Mouse (Mus musculus): Measurements from ENCODE around the gene Cdk2.
"Not testable (repeated sequence)": the region's sequence is repeated elsewhere in the genome, so short reads cannot be mapped to it uniquely, and the experiment has no call there.

The Cdk2 gene

DNA sequence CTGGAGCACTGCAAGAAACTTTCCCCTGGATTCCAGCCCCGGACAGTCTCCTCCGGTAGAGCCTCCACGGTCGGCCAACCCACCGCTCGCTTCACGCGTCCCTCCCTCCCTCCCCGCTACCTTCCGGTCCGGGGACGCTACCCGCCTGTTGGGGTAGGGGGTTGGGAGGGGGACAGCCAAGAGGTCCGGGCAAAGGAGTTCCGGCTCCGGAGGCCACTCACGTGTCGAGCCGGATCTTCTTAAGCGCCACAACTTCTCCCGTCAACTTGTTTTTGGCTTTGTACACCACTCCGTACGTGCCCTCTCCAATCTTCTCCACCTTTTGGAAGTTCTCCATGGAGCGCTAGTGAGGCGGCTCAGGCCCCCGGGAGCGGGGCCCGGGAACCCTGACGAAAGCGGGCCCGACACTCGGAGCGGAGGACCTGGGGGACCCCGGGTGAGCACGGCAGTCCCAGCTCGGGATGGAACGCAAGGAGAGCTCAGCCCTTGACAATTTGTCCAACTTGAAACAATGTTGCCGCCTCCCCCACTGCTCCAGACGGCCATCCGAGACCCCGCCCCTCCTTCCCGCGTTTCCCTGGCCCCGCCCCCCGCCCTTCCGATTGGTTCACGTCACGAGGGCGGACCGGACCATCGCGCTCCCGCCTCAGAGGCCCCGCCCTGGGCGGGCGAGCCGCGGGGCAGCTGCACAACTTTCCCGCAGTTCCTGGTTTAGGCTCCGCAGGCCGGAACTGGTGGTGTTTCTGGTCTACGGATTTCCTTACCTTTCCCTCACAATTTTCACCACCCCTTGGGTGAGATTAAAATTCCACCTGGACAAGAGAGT lies at the start of gene Cdk2:
TSS of gene Cdk2 (minus strand) at position 541 of the 826 bp plus-strand sequence.
- in situ Hi-C loops (cut with MboI; ENCODE audit: low pct_unique_long_range_greater_than_20kb in 1 of 2, low sequenced_read_pairs in 2 of 2, unreplicated experiment in 1 of 2) = no loop called here

DNA sequence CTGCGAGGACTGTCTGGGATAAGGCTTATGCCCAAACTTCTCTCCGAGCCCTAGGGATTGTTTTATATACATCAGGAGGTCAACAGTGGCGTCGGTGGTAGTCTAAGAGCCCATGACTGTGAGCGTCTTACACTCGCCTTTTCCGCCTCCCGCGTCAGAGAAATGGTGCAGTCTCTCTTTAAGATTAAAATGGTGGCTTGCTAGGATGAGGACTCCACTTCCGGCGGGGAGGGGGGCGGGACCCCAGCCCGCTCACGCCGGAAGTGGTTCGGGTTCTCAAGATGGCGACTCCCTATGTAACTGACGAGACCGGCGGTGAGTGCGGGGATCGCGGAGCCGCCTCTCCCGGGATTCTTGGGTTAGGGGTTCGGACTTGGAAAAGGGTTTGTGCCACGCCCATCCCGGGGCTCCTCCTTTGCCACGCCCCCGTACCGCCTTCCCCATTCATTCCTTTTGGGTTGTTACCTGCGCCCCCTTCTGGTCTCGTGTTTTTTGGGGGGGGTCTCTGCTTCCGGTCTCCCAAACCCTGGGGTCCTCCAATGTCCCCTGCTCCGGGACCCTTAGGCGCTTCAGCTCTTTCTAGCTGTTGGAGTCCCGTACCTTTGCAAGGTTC lies 43.5 kb upstream of the Cdk2 start:
- in situ Hi-C loops (cut with MboI; ENCODE audit: low pct_unique_long_range_greater_than_20kb in 1 of 2, low sequenced_read_pairs in 2 of 2, unreplicated experiment in 1 of 2) = no loop called here

DNA sequence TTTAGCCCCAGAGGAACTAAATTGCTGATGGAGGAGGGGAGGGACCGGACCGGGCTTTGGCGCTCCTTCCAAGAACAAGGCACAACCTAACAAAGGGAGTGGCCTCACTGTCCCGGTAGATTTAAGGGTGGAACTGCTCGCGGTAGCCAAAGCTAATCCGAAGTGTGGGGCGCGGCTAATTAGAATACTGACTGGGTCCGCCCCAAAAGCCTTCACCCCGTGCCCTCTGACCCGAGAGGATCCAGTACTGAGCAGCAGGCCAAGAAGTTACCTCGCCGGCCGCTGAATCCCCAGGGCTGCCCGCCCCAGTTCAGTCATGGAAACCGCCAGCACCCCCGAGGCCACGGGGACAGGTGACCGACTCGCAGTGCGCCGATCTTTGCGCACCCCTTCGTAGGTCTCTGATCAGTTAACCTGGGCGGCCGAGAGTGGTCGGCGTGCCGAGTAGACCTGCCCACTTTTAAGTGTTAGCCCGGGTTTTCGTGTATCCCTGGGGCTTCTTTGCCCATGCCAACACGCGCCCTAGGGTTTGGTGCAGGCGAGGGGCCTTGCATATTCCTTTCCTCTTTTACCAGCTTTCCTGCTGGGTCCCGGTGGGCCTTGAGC lies 42.9 kb upstream of the Cdk2 start, which contains the start of gene Pym1:
TSS of gene Pym1 (plus strand) at position 244 of the 606 bp plus-strand sequence.
- in situ Hi-C loops (cut with MboI; ENCODE audit: low pct_unique_long_range_greater_than_20kb in 1 of 2, low sequenced_read_pairs in 2 of 2, unreplicated experiment in 1 of 2) = no loop called here

DNA sequence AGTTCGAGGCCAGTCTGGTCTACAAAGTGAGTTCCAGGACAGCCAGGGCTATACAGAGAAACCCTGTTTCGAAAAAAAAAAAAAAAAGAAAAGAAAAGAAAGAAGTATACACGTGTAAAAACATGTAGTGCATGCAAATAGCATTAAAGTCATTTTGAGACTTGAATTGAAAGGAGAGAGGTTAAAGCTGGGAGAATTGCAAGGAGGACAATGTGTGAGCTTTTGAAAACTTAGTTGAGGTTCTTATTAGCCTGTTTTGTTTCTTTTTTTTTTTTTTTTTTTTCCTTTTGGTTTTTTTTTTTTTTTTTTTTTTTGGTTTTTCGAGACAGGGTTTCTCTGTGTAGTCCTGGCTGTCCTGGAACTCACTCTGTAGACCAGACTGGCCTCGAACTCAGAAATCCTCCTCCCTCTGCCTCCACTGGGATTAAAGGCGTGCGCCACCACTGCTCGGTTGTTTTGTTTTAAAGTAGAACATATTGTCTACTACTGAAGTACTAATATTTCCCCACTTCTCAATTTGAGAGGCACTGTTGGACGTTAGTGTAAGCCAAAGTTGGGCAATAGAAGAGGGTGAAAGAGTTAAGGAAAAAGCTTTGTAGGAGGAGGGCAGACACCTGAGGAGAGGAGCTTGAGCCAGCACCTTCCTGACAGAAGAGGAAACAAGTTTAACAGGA lies 42.3 kb upstream of the Cdk2 start:
- in situ Hi-C loops (cut with MboI; ENCODE audit: low pct_unique_long_range_greater_than_20kb in 1 of 2, low sequenced_read_pairs in 2 of 2, unreplicated experiment in 1 of 2) = no loop called here

DNA sequence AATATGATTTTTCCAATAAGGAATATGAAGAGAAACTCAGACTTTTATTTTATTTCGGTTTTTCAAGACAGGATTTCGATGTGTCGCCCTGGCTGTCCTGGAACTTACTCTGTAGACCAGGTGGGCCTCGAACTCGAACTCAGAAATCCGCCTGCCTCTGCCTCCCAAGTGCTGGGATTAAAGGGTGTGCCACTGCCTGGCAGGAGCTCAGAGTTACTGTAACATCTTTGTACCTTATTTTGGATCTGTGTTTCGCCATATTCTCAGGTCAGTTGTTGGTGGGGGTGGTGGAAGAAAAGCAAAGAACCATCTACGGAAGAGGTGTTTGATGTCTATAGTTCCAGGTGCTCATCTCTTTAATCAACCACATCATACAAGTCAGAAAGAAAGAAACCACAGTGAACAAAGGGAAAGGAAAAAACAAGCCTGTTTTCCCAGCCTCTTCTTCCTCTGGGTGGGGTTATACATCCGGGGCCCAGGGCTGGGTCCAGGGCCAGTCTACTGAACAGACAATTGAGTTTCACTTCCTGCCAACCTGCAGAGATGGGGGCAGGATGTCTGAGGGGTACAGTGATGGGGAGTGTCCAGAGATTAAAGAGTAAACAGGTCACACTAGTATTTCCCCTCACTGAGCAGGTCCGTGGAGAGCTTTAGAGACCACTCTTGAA lies 41.2 kb upstream of the Cdk2 start:
- in situ Hi-C loops (cut with MboI; ENCODE audit: low pct_unique_long_range_greater_than_20kb in 1 of 2, low sequenced_read_pairs in 2 of 2, unreplicated experiment in 1 of 2) = no loop called here

DNA sequence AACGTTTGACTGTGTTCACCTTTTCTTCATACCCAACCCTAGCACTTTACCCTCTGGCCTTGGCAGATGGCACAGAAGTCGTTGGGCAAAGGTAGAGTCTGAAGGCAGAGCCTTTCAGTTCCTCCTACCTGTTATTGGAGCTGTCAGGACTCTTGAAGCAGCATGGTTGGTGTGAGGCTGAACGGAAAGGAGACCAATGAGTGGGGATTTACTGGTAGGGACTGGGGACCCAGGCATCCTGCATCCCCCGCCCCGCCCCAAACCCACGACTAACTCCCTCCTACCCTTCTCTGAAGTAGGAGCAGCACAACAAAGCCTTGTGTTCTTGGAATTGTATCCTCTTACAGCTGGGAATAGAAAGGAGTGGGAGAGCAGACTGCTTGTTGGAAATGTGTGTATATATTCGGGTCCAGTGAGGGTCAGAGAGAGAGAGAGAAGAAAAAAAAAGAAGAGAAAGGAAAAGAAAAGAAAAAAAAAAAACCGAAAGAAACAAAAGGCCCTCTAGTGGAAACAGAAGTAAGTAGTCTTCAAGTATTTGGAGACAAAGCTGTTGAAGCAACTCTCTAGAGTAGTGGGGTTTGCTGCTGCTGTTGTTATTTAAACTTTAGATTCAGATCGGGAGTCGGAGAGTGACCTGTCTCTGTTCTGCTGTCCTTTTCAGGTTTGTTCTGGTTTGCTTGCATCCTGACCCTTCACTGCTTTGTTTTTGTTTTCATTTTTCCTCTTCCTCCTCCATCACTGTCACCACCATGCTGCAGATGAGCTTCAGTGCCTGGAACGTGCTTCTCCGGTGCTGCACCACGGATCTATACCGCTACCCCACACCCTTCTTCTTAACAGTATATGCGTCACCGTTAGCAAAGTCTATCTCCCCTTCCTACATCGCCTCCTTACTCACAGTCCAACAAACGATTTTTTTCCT lies 40.1 kb upstream of the Cdk2 start, which contains the start of gene Dgka:
TSS of gene Dgka (minus strand) at position 176 of the 922 bp plus-strand sequence.
- in situ Hi-C loops (cut with MboI; ENCODE audit: low pct_unique_long_range_greater_than_20kb in 1 of 2, low sequenced_read_pairs in 2 of 2, unreplicated experiment in 1 of 2) = no loop called here

DNA sequence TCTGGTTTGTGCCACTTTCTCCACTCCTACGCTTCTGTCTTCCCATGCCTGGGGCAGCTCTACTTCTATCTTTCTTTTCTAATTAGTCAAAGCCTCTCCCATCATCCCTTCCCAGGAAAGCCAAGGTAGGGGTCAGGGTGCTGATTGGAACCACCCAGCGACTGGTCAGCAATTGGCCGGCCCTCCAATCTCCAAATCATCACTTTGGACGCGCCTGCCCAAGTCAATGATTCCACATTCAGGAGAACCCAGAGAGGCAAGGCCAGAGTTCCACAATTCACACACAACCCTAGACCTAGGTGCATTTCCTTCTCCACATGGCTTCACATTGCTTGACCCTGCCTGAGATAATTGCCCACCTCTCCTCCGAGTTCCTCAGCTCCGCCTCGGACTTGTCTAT lies 39.4 kb upstream of the Cdk2 start:
- in situ Hi-C loops (cut with MboI; ENCODE audit: low pct_unique_long_range_greater_than_20kb in 1 of 2, low sequenced_read_pairs in 2 of 2, unreplicated experiment in 1 of 2) = no loop called here

DNA sequence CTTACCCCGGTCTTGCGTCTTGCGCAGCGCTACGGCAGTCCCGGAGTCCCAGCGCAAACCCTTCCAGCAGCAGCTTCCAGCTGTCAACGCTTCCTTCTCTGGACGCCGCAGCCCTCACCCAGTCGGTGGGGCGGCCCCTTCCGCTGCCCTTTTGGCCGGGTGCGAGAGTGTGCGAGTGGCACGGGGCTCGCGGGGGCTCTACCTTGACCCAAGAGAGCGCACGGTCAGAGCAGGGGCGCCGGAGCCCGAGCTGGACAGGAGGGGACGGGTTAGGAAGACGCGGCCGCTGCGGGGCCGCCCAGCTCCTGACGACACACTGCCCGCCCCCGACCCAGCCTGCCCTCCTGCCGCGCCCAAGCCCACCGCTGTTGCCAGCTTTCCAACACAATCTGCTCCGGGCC lies 39.0 kb upstream of the Cdk2 start:
- in situ Hi-C loops (cut with MboI; ENCODE audit: low pct_unique_long_range_greater_than_20kb in 1 of 2, low sequenced_read_pairs in 2 of 2, unreplicated experiment in 1 of 2) = no loop called here

DNA sequence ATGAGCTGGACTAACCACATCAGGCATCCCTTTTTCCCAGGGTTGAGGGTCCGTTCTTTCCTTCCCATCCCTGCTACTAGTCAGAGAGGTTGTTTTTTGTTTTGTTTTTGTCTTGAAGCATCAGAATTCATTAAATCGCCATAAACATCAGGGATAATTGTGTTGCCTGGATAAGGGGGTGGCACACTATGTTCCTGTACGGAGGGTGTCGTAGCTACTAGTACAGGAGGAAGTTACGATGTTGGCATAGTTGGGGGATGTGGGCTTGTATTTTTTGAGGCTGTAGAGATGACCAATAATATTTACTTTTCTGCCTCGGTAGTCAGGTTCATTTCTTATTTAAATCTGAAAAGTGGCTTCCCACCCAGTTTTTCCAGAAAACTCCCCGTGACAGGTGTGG lies 38.4 kb upstream of the Cdk2 start:
- in situ Hi-C loops (cut with MboI; ENCODE audit: low pct_unique_long_range_greater_than_20kb in 1 of 2, low sequenced_read_pairs in 2 of 2, unreplicated experiment in 1 of 2) = no loop called here

DNA sequence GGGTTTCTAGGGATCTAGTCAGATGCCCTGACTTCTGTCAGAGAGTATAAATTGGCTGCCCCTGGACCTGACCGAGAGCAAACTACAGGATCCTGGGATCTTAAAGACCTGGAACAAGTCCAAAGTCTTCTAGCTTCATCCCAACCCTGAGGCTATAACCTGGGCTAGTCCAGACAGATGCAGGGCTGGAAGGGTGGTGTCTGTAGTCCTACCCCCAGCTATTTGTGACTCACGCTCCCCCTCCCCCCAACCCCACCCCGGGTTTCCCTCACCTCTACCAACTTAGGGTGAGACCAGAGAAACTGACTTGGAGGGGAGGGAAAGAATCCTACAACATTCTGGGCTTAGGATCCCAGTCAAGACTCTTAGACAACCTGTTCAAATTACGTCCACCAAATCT lies 37.8 kb upstream of the Cdk2 start:
- in situ Hi-C loops (cut with MboI; ENCODE audit: low pct_unique_long_range_greater_than_20kb in 1 of 2, low sequenced_read_pairs in 2 of 2, unreplicated experiment in 1 of 2) = no loop called here

DNA sequence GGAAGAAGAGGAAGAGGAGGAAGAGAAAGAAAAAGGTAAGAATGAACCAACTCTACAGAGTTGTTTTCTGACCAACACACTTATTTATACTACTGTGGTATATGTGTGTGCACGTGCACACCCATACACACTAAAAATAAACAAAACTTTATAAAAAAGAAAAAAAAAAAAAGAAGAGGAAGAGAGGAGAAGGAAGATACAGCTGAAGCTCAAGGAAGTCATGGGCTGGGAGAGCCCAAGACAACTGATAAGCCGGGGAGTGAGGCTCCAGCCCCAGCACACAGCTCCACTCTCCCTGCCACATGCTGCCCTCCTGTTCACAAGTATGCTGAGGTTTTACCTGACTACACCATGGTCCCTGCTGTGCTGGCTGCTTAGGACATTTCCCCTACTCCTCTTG lies 35.5 kb upstream of the Cdk2 start:
- in situ Hi-C loops (cut with MboI; ENCODE audit: low pct_unique_long_range_greater_than_20kb in 1 of 2, low sequenced_read_pairs in 2 of 2, unreplicated experiment in 1 of 2) = no loop called here

DNA sequence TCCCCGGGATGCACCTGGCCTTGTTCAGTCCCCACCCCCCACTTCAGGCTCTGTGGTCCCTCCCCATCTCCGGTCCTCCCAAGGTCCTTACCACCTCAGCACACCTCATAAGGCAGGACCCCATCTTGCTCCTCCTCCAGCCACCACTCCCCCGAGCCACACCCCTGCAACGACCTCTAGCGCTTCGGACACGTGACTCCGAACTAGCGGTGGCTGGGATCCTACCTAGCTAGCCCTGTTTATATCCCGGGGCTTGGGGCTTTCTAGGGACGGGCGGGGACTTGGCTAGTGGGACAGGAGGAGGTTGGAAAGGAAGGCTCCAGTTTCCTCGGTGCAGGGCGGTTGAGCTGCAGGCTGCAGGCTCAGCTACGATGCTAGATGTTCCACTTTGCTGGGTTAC lies 32.6 kb upstream of the Cdk2 start:
- in situ Hi-C loops (cut with MboI; ENCODE audit: low pct_unique_long_range_greater_than_20kb in 1 of 2, low sequenced_read_pairs in 2 of 2, unreplicated experiment in 1 of 2) = loop anchor here in 1 of 2 experiments (10.0 kb wide), 1 partner anchor 157 kb away; the partner anchor contains the start of gene Gdf11

DNA sequence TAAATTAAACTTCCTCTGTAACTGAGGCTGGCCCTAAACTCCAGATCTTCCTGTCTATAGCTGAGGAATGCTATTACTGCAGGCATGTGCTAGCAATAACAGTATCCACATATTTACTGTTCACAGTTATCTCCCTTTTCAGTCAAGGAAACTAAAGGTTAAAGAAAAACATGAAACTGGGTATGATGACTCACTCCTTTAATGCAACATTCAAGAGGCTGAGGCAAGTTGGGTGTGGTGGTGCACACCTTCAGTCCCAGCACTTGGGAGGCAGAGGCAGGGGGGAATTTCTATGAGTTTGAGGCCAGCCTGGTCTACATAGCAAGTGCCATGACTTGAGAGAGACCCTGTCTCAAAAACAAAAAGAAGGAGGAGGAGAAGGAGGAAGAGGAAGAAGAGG lies 27.2 kb upstream of the Cdk2 start:
- in situ Hi-C loops (cut with MboI; ENCODE audit: low pct_unique_long_range_greater_than_20kb in 1 of 2, low sequenced_read_pairs in 2 of 2, unreplicated experiment in 1 of 2) = loop anchor here in 1 of 2 experiments (10.0 kb wide), 1 partner anchor 163 kb away; the partner anchor contains the start of gene Gdf11

DNA sequence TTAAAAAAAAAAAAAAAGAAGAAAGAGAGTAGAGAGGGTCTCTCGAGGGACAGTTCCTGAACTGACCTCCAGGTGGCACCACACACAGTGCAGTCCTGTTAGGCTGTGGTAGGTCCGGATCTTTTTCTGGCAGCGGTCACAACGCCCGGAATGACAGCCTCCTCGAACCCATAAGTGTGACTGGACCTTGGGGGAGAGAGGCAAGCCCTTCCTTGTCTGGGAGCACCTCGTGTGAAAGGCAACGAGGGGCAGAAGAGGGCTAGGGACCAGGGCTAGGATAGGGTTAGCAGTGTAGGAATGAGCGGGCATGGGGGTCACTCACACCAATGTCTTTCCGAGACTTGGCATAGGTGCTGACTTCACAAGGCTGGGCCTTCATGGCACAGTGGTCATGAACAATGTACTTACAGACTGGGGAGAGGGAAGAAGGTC lies 26.2 kb upstream of the Cdk2 start:
- in situ Hi-C loops (cut with MboI; ENCODE audit: low pct_unique_long_range_greater_than_20kb in 1 of 2, low sequenced_read_pairs in 2 of 2, unreplicated experiment in 1 of 2) = loop anchor here in 1 of 2 experiments (10.0 kb wide), 1 partner anchor 164 kb away; the partner anchor contains the start of gene Gdf11

DNA sequence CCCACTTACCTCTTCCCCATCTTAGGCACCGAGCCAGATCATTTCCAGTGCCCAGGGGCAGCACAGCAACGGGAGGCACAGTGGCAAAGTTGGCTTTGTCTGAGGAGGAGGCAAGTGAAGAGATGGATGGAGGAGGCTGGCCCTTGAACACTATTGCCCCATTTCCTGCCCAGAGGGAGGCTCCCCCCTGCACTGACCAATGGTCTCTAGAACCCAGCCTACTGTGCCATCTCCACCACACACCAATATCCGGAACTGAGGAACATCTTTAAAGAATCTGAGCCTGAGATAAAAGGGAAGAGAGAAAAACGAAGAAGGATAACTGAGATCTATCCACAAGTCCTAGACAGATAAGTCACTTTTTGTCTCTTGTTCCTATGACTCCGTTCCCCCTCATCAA lies 23.2 kb upstream of the Cdk2 start:
- in situ Hi-C loops (cut with MboI; ENCODE audit: low pct_unique_long_range_greater_than_20kb in 1 of 2, low sequenced_read_pairs in 2 of 2, unreplicated experiment in 1 of 2) = no loop called here

DNA sequence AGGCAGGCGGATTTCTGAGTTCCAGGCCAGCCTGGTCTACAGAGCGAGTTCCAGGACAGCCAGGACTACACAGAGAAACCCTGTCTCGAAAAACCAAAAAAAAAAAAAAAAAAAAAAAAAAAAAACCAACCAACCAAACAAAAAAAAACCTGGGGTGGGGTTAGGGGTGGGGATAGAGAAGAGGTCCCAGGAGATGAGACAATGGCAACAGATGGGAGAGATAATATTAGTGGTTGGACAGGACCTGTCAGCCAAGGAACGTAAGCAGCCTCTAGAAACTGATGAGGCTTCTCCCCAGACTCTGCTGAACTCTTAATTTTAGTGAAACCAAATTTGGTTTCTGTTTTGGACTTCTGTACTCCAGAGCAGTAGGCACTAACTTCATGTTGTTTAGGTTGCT lies 20.6 kb upstream of the Cdk2 start:
- in situ Hi-C loops (cut with MboI; ENCODE audit: low pct_unique_long_range_greater_than_20kb in 1 of 2, low sequenced_read_pairs in 2 of 2, unreplicated experiment in 1 of 2) = not testable (repeated sequence)
